23 mouse cellular contexts compared by ENCODE assay signal in genomic region chr5:66519511-66519910, GRCm38 (mm10).
A peak's percentile ranks its signal among the peaks of the same experiment; 100 is the strongest.
DNase-seq lines count a peak whose midpoint lies in the region; TF ChIP-seq lines count a peak whose summit lies in the region.
"Had no signal": no experiment of that assay in that cellular context is flagged by ENCODE, and none has a peak within 500 bp of the region (broad histone marks: within the 10 kb centered on the region; RNA-seq: fewer than 3 reads in every experiment).

No protein-coding gene starts in this region.

- no peaks in the 10 kb centered on the region for H3K9me3 ChIP-seq in forebrain, embryonic 10.5 days
- H3K9me3 ChIP-seq: limb, embryonic 12.5 days; liver, embryonic 15.5 days; midbrain, embryonic 12.5 days; neural tube, embryonic 13.5 days had no signal

- H3K4me1 ChIP-seq in heart, adult 2 months (ENCODE audit: control insufficient read depth, insufficient read depth, low read length): peaks cover 19% of the 10 kb centered on the region
- peaks cover 17% of the 10 kb centered on the region for H3K4me1 ChIP-seq in embryonic fibroblast, embryonic 13.5 days (ENCODE audit: control insufficient read depth, insufficient read depth, low read length)
- peaks cover 14% of the 10 kb centered on the region for H3K4me1 ChIP-seq in forebrain, embryonic 10.5 days

- no peaks in the 10 kb centered on the region for H3K27me3 ChIP-seq in heart, adult 2 months (ENCODE audit: control insufficient read depth, insufficient read depth, low read length)
- no peaks in the 10 kb centered on the region for H3K27me3 ChIP-seq in forebrain, embryonic 10.5 days (ENCODE audit: poor library complexity, severe bottlenecking)
- H3K27me3 ChIP-seq: limb, embryonic 12.5 days; liver, embryonic 15.5 days; midbrain, embryonic 12.5 days; neural tube, embryonic 13.5 days; Patski had no signal

- WGBS in heart, adult 2 months: 35% methylated on average over 5 of the region's 5 CpGs
- WGBS in forebrain, embryonic 10.5 days: 88% methylated on average over 5 of the region's 5 CpGs

- intact Hi-C loops in heart, adult 2 months (cut with DNase I): no loop called here
- intact Hi-C loops in heart, postnatal 10 days (cut with DNase I): no loop called here
- intact Hi-C loops in left cerebral cortex, postnatal 4 days (cut with DNase I): no loop called here

- H3K4me3 ChIP-seq in heart, adult 2 months: no peak overlapping the region
- no peak overlapping the region for H3K4me3 ChIP-seq in embryonic fibroblast, embryonic 13.5 days (ENCODE audit: insufficient read depth, low read length)
- no peak overlapping the region for H3K4me3 ChIP-seq in forebrain, embryonic 10.5 days
- H3K4me3 ChIP-seq: limb, embryonic 12.5 days; liver, embryonic 15.5 days; midbrain, embryonic 12.5 days; myocyte; neural tube, embryonic 13.5 days had no signal

- H3K27ac ChIP-seq in heart, adult 2 months: peak overlapping the region; percentile 20
- H3K27ac ChIP-seq in embryonic fibroblast, embryonic 13.5 days (ENCODE audit: insufficient read depth, low read length): peak overlapping the region; percentile 25; the same call in 1 of the 2 replicates
- H3K27ac ChIP-seq in forebrain, embryonic 10.5 days: no peak overlapping the region
- H3K27ac ChIP-seq: limb, embryonic 12.5 days; liver, embryonic 15.5 days; midbrain, embryonic 12.5 days; neural tube, embryonic 13.5 days had no signal

- peaks cover 8% of the 10 kb centered on the region for H3K79me2 ChIP-seq in heart, adult 2 months (replicated peaks; ENCODE audit: control insufficient read depth, insufficient read depth, low read length)

- H3K9ac ChIP-seq in heart, adult 2 months (ENCODE audit: low read depth, low read length): no peak overlapping the region
- H3K9ac ChIP-seq: limb, embryonic 12.5 days; liver, embryonic 15.5 days; midbrain, embryonic 12.5 days; neural tube, embryonic 13.5 days had no signal

- TF ChIP-seq POLR2A in heart, adult 2 months (IDR thresholded peaks at IDR 0.05; ENCODE audit: insufficient read depth, low read depth, low read length): no peak
- no peak for TF ChIP-seq POLR2A in embryonic fibroblast, embryonic 13.5 days (IDR thresholded peaks at IDR 0.05; ENCODE audit: low read depth, low read length)

- no peak for TF ChIP-seq CTCF in heart, adult 2 months (IDR thresholded peaks at IDR 0.05)
- TF ChIP-seq CTCF in embryonic fibroblast, embryonic 13.5 days (IDR thresholded peaks at IDR 0.05; ENCODE audit: borderline replicate concordance, insufficient read depth, low read length): no peak

- H3K36me3 ChIP-seq in heart, adult 2 months (ENCODE audit: control insufficient read depth, insufficient read depth, low read length): peaks cover 11% of the 10 kb centered on the region
- no peaks in the 10 kb centered on the region for H3K36me3 ChIP-seq in forebrain, embryonic 10.5 days (replicated peaks)
- H3K36me3 ChIP-seq: G1E; limb, embryonic 12.5 days; liver, embryonic 15.5 days; midbrain, embryonic 12.5 days; neural tube, embryonic 13.5 days had no signal

- TF ChIP-seq EP300 in heart, adult 2 months (IDR thresholded peaks at IDR 0.05; ENCODE audit: insufficient read depth, low read depth, low read length): no peak

- DNase-seq in cerebellum, adult 18-20 months: peak; percentile 34 to 36
- no peak for DNase-seq in cerebellum, adult 9-11 months
- no peak for DNase-seq in heart, adult 2 months
- no peak for DNase-seq in heart, postnatal 10 days
- peak; percentile 8 for DNase-seq in left cerebral cortex, postnatal 4 days
- DNase-seq in left cerebral cortex, adult 11 months (ENCODE audit: low spot score): no peak
- no peak for DNase-seq in forebrain, embryonic 10.5 days (ENCODE audit: extremely low spot score, low spot score)
- DNase-seq: adrenal gland, postnatal 14 days; cerebellum, adult 8-10 months; gastrocnemius, postnatal 25 days; kidney, adult 8-10 months; layer of hippocampus, postnatal 36 days; lung, postnatal 36 days; thymus, adult 2 months; thymus, postnatal 36 days had no signal

Comparison
In these comparisons a context has a peak if more than half of its experiments do, and no peak if none do; other contexts are left out.
1. DNase-seq: peak in cerebellum, adult 18-20 months (2 of 2) and left cerebral cortex, postnatal 4 days (single experiment); none in cerebellum, adult 9-11 months (single experiment), heart, adult 2 months (0 of 2), heart, postnatal 10 days (0 of 2), left cerebral cortex, adult 11 months (single experiment) and forebrain, embryonic 10.5 days (single experiment).